Mouse (Mus musculus): ENCODE data around the gene Ccr7.

Ccr7 gene

DNA sequence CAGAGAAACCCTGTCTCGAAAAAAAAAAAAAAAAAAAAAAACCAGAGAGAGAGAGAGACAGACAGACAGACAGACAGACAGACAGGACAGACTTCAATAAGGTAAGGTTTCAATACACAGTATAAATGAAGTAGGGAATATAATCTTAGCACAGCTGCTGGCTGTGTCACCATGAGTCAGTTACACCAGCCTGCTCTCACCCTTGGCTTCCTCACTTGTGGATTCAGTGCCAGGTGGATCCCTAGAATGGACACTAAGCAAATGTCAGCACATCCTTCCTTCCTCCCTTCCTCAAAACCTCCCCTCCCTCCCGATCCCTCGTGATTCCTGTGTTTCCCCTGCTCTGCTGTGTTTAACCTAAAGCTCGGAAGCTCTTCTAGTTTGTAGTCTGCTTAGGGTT lies 17.5 kb downstream of the Ccr7 start:
- no peak for DNase-seq (ENCODE audit: low spot score in 2 of 2)

DNA sequence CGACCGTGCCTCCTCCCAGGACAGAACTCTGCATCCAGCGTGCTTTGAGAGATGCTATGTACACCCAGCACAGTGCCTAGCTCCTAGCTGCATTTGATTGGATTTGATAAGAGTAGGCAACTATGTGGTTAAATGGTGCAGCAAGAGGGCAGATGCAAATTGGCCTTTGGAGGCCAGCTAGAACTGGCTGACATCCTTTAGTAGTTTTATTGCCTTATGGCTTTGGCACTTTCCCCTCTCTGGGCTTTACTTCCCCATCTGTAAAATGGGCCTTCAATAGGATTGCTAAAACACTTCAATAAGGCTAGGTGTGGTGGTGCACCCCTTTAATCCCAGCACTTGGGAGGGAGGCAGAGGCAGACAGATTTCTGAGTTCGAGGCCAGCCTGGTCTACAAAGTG lies 17.9 kb downstream of the Ccr7 start:
- no peak for DNase-seq (ENCODE audit: low spot score in 2 of 2)

DNA sequence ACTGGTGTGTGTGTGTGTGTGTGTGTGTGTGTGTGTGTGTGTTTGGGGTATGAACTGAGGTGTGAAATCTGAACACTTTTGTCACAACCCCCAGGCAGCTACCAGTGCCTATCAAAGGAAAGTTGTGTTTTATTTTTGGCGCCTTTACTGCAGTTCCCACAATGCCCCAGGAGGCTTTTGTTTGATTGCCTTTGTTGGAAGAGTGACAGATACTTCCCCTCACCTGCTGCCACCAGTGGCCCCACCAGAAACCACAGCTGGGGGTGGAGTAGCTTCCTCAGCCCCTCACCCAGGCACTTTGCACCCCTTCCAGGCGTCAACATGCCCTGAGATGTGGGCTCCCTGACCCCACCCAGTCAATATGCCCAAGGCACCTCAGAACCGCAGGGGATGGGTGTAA lies 18.5 kb downstream of the Ccr7 start:
- DNase-seq (ENCODE audit: low spot score in 2 of 2) = no peak

DNA sequence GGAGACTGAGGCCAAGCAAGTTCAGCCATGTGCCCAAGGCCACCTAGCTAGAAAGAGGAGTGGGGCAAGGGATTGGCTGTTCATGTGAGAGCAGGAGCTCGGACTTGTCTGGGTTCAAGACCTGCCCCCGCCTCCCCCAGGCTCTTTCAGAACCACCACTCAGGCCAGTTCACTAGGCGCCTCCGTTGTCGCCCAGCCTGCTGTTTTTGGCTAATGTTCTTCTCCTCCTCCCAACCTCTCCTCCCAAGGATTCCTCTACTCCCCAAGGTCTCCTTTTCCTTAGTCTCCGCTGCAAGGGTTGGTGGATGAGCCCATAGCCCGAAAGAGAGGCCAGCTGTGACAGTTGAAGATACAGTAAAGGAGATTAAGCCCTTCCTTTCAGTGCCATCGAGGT lies 19.8 kb downstream of the Ccr7 start:
- no peak for DNase-seq (ENCODE audit: low spot score in 2 of 2)

DNA sequence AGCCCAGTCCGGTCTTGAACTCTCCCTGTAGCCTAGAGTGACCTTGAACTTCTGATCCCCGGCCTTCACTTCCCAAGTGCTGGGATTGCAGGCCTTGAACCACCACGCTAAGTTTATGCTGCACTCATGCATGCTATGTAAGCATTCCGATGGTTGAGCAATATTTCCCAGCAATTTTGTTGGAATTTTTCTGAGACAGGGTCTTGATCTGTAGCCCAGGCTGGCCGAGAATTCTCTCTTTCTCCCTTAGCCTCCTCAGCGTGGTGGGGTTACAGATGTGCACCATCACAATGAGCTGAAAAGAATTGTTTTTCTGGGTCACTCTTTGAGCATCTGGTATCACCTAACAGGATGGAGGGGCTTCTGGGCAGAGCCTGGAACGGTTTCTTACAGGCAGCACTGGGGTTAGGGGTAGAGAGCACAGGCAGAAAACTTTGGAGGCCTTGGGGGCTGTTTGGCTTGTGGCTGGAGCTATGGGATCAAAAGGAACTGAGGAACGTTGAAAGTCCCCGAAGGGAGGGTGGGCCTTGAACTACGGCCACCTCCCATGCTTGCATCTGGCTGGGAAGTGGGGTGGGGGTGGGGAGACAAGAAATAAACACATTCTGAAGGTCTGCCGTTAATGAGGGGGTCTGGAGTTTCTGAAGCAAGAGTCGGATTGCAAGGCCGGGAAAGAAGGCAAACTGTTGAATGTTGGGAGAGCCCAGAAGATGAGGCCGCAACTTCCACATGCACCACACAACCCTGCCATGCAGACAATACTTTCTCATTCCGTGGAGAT lies 20.4 kb downstream of the Ccr7 start:
- DNase-seq (ENCODE audit: low spot score in 2 of 2) = no peak

DNA sequence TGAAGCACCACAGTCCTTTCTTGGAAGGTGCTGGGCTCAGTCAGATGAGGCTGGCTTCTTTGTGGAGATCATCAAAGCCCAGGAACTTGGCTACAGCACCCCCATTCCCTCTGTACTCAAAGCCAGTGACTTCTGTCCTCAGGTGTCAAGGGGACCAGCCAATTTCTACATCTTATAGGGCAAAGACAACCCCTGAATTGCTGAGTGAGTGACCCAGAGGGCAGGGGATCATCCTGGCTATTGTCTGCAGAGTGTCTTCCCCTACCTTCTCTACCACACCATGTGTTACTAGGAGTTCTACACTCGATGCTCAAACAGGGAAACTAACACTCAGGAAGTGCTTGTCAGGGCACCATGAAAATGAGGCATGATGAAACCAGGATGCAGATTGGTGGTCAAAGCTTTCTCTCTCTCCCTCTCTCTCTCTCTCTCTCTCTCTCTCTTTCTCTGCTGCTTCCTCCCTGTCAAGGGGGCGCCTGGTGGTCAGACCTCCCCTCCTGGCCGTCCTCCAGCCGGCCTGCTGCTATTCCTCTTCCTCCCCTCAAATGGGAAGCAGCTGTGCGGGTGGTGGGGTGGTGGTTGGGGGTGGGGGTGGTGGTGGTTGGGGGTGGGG lies 21.5 kb downstream of the Ccr7 start:
- no peak for DNase-seq (ENCODE audit: low spot score in 2 of 2)

DNA sequence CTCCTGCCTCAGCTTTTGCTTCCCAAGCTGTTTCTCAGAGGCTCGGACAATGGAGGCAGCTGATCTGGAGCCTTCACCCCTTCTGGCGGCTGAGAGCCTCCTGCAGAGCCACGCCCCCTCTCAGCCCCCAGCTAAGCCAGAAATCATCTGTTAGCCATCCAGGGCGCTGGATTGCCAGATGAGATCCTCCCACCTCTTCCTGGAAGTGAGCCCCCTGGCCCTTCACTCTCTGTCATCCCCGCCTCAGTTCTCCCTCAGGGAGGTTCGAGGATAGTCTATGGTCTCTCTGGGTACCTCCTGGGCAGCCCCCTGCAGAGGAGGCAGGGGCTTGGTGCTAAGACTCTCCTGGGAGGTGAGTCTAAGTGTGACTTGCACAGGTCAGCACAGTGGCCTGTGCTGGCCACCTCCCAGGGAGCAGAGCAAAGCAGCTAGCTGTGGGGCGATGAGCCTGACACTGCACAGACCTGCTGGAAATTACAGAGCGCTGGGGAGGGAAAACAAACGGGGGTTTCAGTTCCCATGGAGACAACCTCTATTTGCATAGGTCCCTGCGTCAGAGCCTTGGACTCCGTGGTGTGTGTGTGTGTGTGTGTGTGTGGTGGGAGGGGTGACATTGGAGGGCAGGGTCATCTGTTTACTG lies 22.7 kb downstream of the Ccr7 start:
- DNase-seq (ENCODE audit: low spot score in 2 of 2) = no peak

DNA sequence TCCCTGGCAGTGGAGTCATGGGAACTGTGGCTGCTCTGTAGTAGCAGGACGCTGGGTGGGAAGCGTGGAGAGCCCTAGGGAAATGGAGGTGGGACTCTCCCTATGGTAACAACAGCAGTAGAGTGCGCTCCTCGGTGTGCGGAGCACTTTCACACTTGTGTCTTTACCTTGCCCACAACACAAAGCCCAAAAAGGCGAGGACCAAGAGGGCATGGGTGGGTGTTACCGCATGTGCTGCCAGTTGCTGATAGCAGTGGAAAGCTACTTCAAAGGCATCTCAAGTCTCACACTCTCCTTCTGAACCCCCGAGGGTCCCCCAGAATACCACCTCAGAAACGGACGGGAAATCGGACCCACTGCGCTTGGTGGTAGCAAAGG lies 23.4 kb downstream of the Ccr7 start:
- DNase-seq (ENCODE audit: low spot score in 2 of 2) = no peak

DNA sequence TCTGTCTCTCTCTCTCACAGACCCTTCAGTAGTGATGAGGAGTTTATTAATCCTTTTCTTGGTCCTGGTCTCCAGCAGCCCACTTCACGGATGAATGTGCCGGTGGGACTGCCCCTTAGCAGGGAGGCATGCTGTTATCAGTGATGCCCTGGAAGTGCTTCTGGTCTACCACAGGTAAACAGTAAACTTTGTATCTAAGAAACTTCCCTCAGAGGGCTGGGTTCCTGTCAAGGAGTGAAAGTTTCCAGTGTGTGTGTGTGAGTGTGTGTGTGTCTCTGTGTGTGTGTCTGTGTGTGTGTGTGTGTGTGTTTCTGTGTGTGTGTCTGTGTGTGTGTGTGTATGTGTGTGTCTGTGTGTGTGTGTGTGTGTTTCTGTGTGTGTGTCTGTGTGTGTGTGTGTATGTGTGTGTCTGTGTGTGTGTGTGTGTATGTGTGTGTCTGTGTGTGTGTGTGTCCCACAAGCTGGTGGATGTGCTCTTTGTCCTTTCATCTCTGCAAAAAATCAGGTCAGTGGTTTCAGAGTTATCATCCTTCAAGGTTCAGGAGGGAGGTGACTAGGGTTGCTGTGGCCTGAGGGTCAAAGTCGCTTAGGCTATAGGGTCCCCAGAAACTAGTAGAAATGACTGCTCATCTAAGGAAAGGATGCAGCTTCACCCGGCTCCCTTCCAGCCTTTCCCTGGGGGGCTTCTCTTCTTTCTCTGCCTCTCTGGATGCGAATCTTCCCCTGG lies 24.0 kb downstream of the Ccr7 start:
- DNase-seq (ENCODE audit: low spot score in 2 of 2) = no peak

DNA sequence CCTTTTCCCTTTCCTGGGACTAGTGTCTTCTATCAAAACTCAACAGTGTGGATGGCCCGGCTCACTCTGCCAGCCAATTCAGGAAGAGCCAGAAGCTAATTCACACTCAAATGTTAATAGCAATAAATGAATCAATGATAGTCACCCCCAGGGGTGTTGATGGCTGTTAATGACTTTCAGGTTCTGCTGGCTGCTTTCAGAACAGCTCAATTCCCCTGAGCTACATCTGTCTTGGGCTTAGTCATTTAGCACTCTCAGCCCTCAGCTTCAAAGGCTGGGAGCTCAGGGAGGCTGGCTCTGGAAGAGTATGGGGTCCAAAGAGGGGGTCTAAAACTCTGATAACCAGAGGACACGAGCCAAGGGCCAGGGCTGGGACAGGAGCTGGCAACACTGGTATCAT lies 25.6 kb downstream of the Ccr7 start:
- no peak for DNase-seq (ENCODE audit: low spot score in 2 of 2)

DNA sequence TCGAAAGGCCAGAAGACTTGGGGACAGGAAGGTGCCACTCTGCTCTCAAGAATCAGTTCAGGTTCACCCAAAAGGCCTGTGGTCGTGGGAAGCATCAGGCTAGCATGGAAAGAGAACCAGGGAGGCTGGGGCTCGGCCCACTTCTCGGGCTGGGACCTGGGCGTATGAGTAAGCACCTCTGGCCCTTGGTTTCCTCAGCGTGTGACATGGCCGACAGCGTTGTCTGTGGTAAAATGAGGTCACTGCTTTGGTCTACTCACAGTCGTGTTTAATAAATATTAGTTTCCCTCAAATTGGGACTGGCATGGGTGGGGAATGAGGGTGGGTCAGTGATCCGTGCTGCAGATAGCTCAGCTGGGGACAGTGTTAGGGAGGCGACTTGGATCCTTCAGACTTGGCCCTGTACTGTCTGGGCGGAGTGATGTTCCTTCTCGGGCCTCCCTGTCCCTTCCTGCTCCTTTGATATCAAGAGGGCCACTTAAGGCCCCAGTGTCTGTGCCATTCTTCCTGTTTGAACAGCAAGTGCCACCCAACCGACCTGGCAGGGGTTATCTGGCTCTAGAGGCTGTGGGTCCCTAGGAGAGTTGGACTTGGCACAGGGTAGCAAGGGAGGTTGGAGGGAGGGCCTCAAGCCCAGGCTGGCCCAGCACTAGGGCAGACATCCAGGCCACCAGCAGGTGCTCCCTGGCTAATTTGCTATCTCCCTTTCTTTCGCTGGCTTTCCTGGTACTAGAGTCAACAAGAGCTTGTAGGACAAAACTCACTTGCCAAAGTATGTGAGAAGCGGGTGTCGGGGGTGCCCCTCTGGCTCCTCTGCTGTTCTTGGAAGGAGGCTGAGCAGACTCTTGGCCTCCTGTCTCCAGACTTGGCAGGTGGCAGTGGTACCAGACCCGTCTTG lies 26.8 kb downstream of the Ccr7 start:
- DNase-seq (ENCODE audit: low spot score in 2 of 2) = no peak

DNA sequence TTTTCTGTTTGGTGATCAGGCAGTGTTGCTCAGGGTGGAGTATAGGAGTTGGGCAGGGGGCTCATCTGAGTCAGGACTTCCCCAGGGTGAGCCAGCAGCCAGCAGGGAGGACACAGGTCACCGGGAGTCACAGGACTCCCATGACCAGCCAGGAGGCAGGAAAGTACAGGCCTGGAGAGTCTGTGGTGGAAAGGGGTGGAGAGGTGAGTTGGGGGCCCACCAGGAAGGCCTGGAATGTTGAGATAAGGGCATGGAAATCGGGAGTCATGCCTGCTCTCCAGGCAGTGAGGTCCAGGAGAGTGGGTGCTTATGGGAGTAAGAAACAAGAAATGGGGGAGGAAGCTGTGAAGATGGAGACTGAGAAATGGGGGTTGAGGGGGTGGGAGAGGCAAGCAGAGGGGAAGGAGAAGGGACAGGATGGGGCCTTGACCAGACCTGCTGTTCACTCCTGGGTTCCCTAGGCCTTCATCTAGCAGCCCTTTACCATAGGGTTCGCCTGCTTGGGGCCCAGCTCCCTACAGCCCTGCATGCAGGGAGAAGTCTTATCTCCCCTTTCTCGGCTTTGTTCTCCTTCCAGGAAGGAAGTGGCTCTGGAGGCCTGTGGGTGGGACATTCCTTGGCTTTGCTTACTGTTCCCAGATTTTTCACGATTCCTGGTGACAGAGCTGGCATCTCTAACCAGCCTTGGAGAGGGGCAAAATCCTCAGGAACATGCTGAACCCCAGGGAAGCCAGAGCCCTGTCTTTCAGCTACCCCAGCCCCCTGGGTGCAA lies 28.2 kb downstream of the Ccr7 start:
- no peak for DNase-seq (ENCODE audit: low spot score in 2 of 2)

DNA sequence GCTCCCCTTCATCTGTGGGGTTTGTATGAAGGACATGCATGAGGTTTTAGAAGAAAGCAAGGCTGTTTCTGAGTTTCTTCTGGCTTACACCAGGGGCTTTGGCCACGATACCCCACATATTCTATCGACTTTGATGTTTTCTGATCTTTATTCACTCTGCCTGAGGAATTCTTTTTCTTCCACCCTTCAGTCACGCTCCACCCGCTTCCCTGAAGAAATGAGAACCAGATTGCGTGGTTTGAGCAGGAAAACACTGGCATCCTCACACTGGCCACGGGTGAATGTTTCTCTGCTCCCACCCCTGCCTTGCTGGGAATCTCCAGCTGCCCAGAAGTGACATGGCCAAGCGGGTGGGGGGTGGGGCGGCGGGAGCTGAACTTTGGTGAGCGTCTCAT lies 30.2 kb downstream of the Ccr7 start:
- no peak for DNase-seq (ENCODE audit: low spot score in 2 of 2)

DNA sequence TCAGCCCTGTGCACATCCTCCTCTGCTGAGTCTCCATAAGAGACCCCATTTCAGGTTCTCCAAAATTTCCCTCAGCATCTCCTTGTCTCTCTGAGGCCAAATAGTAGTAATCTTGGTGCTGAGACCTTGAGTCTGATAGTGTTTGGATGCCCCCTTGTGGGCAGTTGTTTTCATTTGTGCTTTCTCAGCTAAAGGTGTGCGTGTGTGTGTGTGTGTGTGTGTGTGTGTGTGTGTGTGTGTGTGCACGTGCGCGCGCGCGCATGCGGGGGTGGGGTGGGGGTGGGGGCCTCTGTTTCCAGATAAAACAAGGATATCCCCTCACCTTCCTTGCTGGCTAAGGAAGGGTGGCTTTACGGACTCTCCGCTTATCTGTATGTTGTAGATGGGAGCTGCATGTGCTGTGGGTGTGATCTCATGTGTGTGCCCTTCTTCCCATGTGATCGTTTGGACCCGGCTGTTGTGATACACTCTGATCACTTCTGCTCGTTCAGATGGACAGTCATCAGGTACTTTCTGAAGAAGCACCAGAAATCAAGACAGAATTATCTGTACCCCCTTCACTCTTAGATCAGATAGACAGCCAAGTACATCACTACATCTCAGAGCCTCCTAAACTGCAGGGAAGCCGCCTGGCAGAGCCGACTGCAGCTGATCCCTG lies 30.8 kb downstream of the Ccr7 start:
- no peak for DNase-seq (ENCODE audit: low spot score in 2 of 2)

DNA sequence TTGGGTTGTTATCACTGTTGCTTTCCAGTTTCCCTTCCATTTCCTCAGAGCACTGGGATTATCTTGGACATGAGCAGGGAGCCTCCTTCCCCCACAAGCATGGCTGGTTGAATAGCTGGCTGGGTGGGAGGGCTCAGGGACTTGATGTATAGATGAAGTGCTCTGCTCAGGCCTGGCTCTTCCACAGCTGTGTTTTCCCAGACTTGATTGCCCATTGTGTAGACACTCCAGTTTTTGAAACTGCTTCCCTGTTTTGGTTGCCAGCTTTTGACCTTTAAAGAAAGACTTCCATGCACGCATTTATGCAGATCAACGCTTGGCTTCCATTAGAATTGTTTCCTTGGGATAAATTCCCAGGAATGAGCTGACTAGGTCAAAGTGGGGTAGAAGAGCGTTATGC lies 32.2 kb downstream of the Ccr7 start:
- no peak for DNase-seq (ENCODE audit: low spot score in 2 of 2)

DNA sequence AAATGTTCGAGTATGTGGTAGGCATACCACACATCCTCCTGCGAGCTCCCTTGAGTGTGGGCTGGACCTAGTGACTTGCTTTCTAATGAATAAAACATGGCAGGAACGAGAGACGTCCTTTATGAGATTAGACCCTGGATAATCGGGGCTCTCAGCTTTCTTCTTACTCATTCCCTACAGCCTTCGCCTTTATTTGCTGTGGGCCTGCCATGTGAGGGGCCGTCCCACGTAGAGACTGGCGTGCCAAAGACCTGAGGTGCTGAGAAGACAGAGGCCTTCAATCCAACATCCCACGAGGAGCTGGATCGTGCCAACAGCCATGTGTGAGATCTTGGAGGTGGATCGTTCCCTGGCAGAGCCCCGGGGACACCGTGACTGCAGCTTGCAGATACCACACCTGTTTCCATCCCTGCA lies 33.7 kb downstream of the Ccr7 start:
- no peak for DNase-seq (ENCODE audit: low spot score in 2 of 2)

DNA sequence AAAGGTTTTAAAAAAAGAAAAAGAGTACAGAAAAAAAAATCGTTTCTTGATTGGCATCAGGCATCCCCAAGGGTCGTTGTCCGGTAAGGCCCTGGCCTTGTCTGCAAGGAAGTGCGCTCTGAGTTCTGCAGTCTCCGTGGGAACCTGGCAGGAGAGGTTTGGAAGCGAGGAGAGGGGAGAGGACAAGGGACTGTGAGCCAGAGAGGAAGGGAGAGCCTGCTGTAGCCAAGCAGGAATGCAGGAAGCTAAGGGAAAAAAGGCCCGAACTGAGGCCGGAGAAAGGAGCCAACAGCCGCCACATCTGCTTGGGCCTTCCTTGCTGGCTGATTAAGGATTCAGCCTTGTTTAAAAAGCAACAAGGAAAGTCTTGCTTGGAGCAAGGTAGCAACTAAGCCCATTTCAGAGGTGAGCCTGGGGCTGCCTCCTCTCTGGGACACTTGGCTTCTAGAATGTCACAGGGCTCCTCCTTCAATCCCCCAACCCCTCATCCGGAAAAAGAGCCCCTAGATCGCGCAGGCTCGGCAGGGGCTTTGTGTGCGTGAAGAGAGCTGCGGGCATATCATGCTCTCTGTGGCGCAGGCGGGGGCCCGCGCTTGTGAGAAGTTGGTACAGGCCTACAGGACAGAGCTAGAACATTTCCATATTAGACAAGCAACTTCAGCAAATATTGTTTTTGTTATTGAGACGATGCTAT lies 34.2 kb downstream of the Ccr7 start:
- DNase-seq (ENCODE audit: low spot score in 2 of 2) = no peak

DNA sequence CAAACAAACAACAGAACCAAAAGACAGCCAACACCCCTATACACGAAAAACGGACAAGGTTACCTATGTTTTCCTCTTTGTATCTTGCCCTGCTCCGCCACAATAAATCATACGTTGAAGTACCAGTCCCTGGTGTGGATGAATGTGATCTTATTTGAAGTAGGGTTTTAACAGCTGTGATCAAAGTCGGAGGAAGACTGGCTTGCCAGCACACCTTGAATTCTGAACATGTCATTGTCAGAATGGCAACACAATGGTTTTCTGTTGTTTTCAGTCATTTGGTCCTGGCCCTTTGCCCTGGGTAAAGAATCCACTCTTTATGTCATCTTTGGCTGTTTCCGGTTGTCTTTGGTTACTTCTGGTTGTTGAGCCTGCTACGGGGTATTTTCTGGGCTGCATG lies 35.9 kb downstream of the Ccr7 start:
- DNase-seq (ENCODE audit: low spot score in 2 of 2) = no peak

DNA sequence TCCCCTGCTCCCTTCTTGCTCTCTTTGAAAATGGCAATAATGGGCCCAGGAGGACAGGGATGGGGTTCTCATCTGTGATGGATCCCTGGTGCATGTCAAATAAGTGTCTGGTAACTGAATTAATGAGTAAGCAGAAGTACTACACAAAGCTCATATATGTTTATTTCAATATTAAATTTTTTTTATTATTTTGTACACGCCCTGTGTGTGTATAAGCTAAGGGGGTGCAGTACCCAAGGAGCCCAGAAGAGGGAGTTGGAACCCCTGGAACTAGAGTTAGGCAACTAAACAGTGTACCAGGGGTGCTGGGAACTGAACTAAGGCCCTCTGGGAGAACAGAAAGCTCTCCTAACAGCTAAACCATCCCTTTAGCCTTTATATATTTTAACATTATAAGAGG lies 36.5 kb downstream of the Ccr7 start:
- DNase-seq (ENCODE audit: low spot score in 2 of 2) = no peak

DNA sequence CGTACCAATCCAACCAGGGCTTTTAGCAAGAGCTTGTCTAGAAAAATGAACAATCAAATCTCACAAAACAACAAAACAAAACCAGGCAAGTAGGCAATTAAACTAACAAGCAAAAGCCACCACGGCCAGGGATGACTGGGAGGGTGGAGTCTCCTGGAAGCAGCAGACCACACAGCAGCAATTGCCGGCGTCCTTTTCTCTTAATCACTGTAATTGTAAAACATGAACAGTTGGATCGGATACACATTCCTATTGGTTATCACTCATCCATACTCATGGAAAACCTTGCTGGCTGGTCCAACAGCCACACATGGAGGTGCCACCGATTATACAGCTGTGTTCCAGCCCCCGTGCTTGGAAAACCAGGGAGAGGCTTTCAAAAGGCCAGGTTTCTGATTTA lies 37.0 kb downstream of the Ccr7 start:
- no peak for DNase-seq (ENCODE audit: low spot score in 2 of 2)
